Mouse (Mus musculus) liver, embryonic 14.5 days (tissue): ENCODE measurements around the gene Dbndd1. TPM values are rescaled to one million over a fixed set of nuclear protein-coding genes. Genes with fewer than 3 reads are reported as not detected.

Experiments used
- ATAC-seq: fragments of 200-750 bp; cut with Nextera tagmentation; 2 replicates; pipeline ENCODE4 v1.8.0; 2017; ENCODE audit warnings: moderate number of reproducible peaks, mild to moderate bottlenecking, moderate library complexity; ENCODE audit not compliant: insufficient read depth
- DNase-seq, 3 experiments: peaks; one replicate each; pipeline ENCODE4 v3.0.0-alpha.2; 2012 to 2013; ENCODE audit warnings: low read depth in 3 of 3, low spot score in 3 of 3
- H3K27ac ChIP-seq: fragments of 300-500 bp; sonication (generic); 2 replicates; pipeline ENCODE4 v1.5.1; 2014; ENCODE audit warnings: moderate library complexity, mild to moderate bottlenecking, control low read depth, inconsistent platforms
- H3K27me3 ChIP-seq: fragments of 300-500 bp; sonication (generic); 2 replicates; pipeline ENCODE4 v1.6.1; 2014; ENCODE audit warnings: mild to moderate bottlenecking, low read length, moderate library complexity; ENCODE audit not compliant: control insufficient read depth, insufficient read depth
- H3K36me3 ChIP-seq: fragments of 300-500 bp; sonication (generic); replicated peaks from 2 replicates; pipeline ENCODE4 v1.6.1; 2014; ENCODE audit warnings: low read depth; ENCODE audit not compliant: control insufficient read depth, insufficient read depth
- H3K4me1 ChIP-seq, 2 experiments: fragments of 200-500 bp in 1 of 2; fragments of 300-500 bp in 1 of 2; sonication (generic) in 1 of 2; replicated peaks; 2 replicates each; pipeline ENCODE4 v1.6.1; 2012 to 2014; ENCODE audit warnings: antibody characterized with exemption in 1 of 2, inconsistent platforms in 1 of 2, low read length in 1 of 2; ENCODE audit not compliant: control insufficient read depth in 2 of 2, insufficient read depth in 2 of 2
- H3K4me2 ChIP-seq: fragments of 300-500 bp; sonication (generic); 2 replicates; pipeline ENCODE4 v1.6.1; 2014; ENCODE audit warnings: low read depth, mild to moderate bottlenecking, control low read depth, moderate library complexity
- H3K4me3 ChIP-seq, 2 experiments: fragments of 200-500 bp in 1 of 2; fragments of 300-500 bp in 1 of 2; sonication (generic) in 1 of 2; 2 replicates each; pipeline ENCODE4 v1.5.1; 2012 to 2014; ENCODE audit warnings: low read depth in 2 of 2, low read length in 2 of 2, mild to moderate bottlenecking in 2 of 2, control low read depth in 1 of 2, inconsistent platforms in 1 of 2, moderate library complexity in 1 of 2; ENCODE audit not compliant: insufficient read depth in 1 of 2
- H3K9ac ChIP-seq: fragments of 300-500 bp; sonication (generic); replicated peaks from 2 replicates; pipeline ENCODE4 v1.6.1; 2014; ENCODE audit warnings: mild to moderate bottlenecking, control low read depth, moderate library complexity
- H3K9me3 ChIP-seq: fragments of 300-500 bp; sonication (generic); 2 replicates; pipeline ENCODE4 v1.6.1; 2016; ENCODE audit warnings: low read length, mixed read lengths; ENCODE audit not compliant: control insufficient read depth
- CTCF ChIP-seq: IDR thresholded peaks from 2 replicates; pipeline ENCODE4 v1.5.1; 2016; ENCODE audit warnings: antibody characterized with exemption, low read depth, control low read depth
- EP300 ChIP-seq: IDR thresholded peaks from 2 replicates; pipeline ENCODE4 v1.6.1; 2016; ENCODE audit warnings: antibody characterized with exemption, low read depth
- WGBS: fragments of 180-500 bp; shearing (Covaris S2); extraction: QIAGEN DNeasy Blood & Tissue Kit; methylation state at CpG from one replicate; pipeline ENCODE4 v1.1.7; 2014; ENCODE audit not compliant: insufficient replicate concordance; 5-methylcytosine and 5-hydroxymethylcytosine counted together
- polyA plus RNA-seq, 2 experiments: library from polyadenylated mRNA; depleted of rRNA in 1 of 2; stranded (reverse) in 1 of 2; unstranded in 1 of 2; fragments of >200 nt; fragmentation: Nextera tagmentation in 1 of 2; extraction: Ambion mirVana in 1 of 2; gene quantifications; 2 replicates each; pipeline versions ENCODE4 v1.2.1 to v1.2.3; 2012 to 2014

The Dbndd1 gene
- polyA plus RNA-seq, 2 experiments = 0.03 TPM; not detected in 1

GRCm38 (mm10) chr8:123505267-123505666, 10.0 kb downstream of the Dbndd1 start:
- no peak for ATAC-seq
- no peaks in the 10 kb centered on the region for H3K27me3 ChIP-seq
- no peak overlapping the region for H3K4me3 ChIP-seq
- H3K36me3 ChIP-seq = peaks cover 22% of the 10 kb centered on the region
- no peak overlapping the region for H3K27ac ChIP-seq
- no peaks in the 10 kb centered on the region for H3K4me1 ChIP-seq
- no peak for TF ChIP-seq EP300
- TF ChIP-seq CTCF = no peak
- DNase-seq = no peak
- H3K9ac ChIP-seq = no peak overlapping the region
- WGBS = 65% methylated on average over 4 of the region's 4 CpGs
- H3K4me2 ChIP-seq = no peak overlapping the region
- H3K9me3 ChIP-seq = no peaks in the 10 kb centered on the region

GRCm38 (mm10) chr8:123504591-123505195, 10.6 kb downstream of the Dbndd1 start:
- no peak overlapping the region for H3K4me2 ChIP-seq
- H3K9me3 ChIP-seq = no peaks in the 10 kb centered on the region
- TF ChIP-seq EP300 = no peak
- no peak for TF ChIP-seq CTCF
- no peak overlapping the region for H3K9ac ChIP-seq
- H3K27me3 ChIP-seq = no peaks in the 10 kb centered on the region
- H3K36me3 ChIP-seq = peaks cover 22% of the 10 kb centered on the region
- 86% methylated on average over 9 of the region's 9 CpGs for WGBS
- no peak overlapping the region for H3K27ac ChIP-seq
- DNase-seq (no peak), ATAC-seq (no peak)
- no peak overlapping the region for H3K4me3 ChIP-seq
- H3K4me1 ChIP-seq = no peaks in the 10 kb centered on the region

- Histone ChIP-seq H3K9me3 (no peaks in the 10 kb centered on the region), H3K4me1 (no peaks in the 10 kb centered on the region), H3K27me3 (no peaks in the 10 kb centered on the region), H3K4me3 (no peak overlapping the region), H3K4me2 (no peak overlapping the region), H3K9ac (no peak overlapping the region), H3K36me3 (peaks cover 23% of the 10 kb centered on the region), H3K27ac (no peak overlapping the region)
- peak; percentile 41; the same call in 1 of the 2 replicates for TF ChIP-seq CTCF
- TF ChIP-seq EP300 = no peak
- DNase-seq (no peak), ATAC-seq (no peak)
- 95% methylated on average over 6 of the region's 6 CpGs for WGBS
Measured at GRCm38 (mm10) chr8:123503801-123504467, 11.3 kb downstream of the Dbndd1 start.

GRCm38 (mm10) chr8:123502192-123502591, 13.1 kb downstream of the Dbndd1 start:
- no peaks in the 10 kb centered on the region for H3K9me3 ChIP-seq
- no peak overlapping the region for H3K4me3 ChIP-seq
- H3K4me1 ChIP-seq = no peaks in the 10 kb centered on the region
- no peak for ATAC-seq
- no peak overlapping the region for H3K27ac ChIP-seq
- DNase-seq = no peak
- 76% methylated on average over 5 of the region's 5 CpGs for WGBS
- peaks cover 27% of the 10 kb centered on the region for H3K36me3 ChIP-seq
- no peak for TF ChIP-seq CTCF
- TF ChIP-seq EP300 = no peak
- no peak overlapping the region for H3K9ac ChIP-seq
- H3K27me3 ChIP-seq = no peaks in the 10 kb centered on the region
- H3K4me2 ChIP-seq = no peak overlapping the region

GRCm38 (mm10) chr8:123499556-123499955, 15.7 kb downstream of the Dbndd1 start:
- H3K9me3 ChIP-seq = no peaks in the 10 kb centered on the region
- H3K9ac ChIP-seq = no peak overlapping the region
- WGBS = 92% methylated on average over 11 of the region's 11 CpGs
- DNase-seq (no peak), ATAC-seq (no peak)
- no peak overlapping the region for H3K27ac ChIP-seq
- H3K27me3 ChIP-seq = no peaks in the 10 kb centered on the region
- H3K4me2 ChIP-seq = no peak overlapping the region
- no peaks in the 10 kb centered on the region for H3K4me1 ChIP-seq
- TF ChIP-seq CTCF (no peak), EP300 (no peak)
- H3K4me3 ChIP-seq = no peak overlapping the region
- H3K36me3 ChIP-seq = peaks cover 46% of the 10 kb centered on the region
